Mouse (Mus musculus): ENCODE data around the gene Tprgl. TPM values are rescaled to one million over a fixed set of nuclear protein-coding genes. Genes with fewer than 3 reads are reported as not detected.

Gene Tprgl
- 100 to 1,000 TPM; 144 to 149 TPM for total RNA-seq (2021)
- long read RNA-seq, experiment 1, transcript Tprgl-204 (3 exons, 915 nt), result minor isoform, 5 of 471 reads
- long read RNA-seq, experiment 1, transcript Tprgl-201 (4 exons, 1,724 nt), result major isoform, 420 of 471 reads
- long read RNA-seq, experiment 1, transcript Tprgl-203 (2 exons, 947 nt), result minor isoform, 6 of 471 reads
- long read RNA-seq, experiment 1, partial matches to known transcripts, result 5 of 471 reads
- long read RNA-seq, experiment 1, other reads (novel, unspliced or antisense), result 35 of 471 reads
- long read RNA-seq, experiment 2, transcript Tprgl-203 (2 exons, 947 nt), result minor isoform, 7 of 421 reads
- long read RNA-seq, experiment 2, transcript Tprgl-201 (4 exons, 1,724 nt), result major isoform, 373 of 421 reads
- long read RNA-seq, experiment 2, partial matches to known transcripts, result 1 of 421 reads
- long read RNA-seq, experiment 2, other reads (novel, unspliced or antisense), result 36 of 421 reads

DNA sequence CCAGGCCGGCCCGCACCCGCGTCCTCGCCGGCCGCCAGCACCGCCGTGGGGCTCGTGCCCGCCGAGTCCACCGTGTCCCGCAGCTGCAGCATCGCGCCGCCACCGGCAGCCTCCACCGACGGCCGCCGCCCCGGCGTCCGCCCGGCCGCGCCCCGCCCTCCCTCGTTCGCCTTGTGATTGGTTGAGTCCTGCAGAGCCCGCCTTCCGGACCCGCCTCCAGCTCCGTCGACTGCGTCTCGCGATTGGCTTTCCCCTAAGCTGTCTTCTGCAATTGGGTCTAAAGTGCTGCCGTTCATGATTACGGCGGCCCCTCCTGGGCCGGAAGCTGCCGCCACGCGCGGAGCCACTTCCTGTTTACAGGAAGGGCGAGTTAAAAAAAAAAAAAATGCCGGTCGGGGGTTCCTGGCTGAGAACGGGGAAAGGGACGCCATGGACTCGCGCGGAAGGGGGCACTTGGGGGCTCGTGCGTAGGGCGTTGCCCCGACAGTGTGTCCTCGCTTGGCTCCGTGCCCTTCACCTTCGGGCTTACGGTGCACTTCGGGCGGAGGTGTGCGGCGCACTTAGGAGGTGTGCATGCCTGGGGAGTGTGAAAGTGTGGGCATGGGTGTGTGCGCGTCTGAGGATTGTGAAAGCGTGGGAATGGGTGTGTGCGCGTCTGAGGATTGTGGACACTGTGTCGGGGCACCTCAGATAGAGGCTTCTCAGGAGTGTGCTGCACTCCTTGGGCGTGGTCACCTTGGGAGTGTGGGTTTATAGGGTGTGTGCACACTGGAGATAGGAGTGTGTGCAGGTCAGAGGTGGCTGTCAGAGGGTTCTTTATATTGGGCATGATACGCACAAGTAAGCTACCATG is at the start of gene Tprgl:
Tprgl (minus strand) TSS at position 129 of the 853 bp plus-strand sequence.
- peak; percentile 97 for DNase-seq (ENCODE audit: low spot score in 2 of 2)
- intact Hi-C loops (cut with DNase I), result loop anchor here (5.0 to 10.0 kb wide), 3 partner anchors 114 to 664 kb away; partner anchors contain the start of gene Arhgef16

DNA sequence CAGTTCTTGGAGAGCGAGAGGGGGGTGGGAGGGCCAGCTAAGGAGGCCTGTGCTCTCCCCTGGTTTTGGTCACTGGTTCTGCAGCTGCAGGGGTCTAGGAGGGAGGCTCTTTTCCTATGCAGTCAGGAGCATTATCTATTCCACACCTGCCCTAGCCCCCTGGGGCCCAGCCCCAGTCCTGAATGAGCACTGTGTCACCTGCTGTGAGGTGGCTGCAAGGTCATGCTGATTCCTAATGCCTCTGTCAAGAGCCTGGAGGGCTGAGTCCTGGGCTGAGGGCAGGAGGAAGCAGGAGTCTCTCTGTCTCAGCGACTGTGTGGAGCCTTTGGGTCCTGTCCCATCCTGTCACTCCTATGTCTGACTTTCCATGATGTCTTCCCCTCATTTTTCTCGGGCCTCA is 49.4 kb upstream of the Tprgl start:
- DNase-seq (ENCODE audit: low spot score in 2 of 2), result no peak
- intact Hi-C loops (cut with DNase I), result loop anchor here (5.0 to 10.0 kb wide), 2 partner anchors 62 to 145 kb away; no protein-coding TSS in a partner anchor

DNA sequence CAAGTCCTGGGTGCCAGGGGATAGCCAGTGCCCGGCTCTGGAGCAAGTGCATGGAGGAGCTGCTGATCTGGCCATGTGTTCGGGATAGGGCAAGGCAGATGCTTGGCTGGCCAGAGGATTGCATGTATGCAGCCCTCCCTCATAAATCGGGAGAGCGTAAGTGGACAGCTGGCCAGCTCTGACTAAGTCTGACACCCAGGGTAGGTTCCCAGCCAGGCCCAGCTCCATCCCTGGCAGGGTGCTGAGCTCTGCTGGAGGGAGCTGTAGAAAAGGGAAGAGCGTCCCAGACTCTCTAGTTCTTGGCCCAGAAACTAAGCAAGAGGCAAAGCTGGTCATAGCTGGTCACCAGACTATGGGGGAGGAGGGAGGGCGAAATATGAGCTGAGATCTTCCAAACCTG is 48.6 kb upstream of the Tprgl start:
- intact Hi-C loops (cut with DNase I), result loop anchor here (5.0 to 10.0 kb wide), 2 partner anchors 63 to 144 kb away; no protein-coding TSS in a partner anchor

DNA sequence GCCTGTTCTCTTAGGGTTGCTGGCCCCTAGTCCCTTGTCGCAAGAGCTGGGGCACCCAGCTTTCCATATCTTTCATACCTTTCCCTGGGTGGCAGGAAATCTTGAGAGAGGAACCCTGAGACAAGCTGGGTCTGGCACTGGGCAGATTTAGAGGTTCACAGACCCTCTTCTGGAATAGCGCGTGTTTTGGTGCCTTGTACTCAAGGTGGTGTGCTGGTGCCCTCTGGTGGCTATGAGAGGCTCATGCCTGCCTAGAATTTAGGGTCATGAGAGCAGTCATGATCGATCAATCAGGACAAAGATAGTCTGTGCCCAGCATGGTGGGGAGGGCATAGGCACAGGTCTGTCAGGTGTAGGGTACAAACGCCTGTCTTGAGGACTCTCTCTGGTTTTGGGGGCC is 46.8 kb upstream of the Tprgl start:
- peak; percentile 56 to 63 for DNase-seq (ENCODE audit: low spot score in 2 of 2)
- intact Hi-C loops (cut with DNase I), result loop anchor here (2.0 to 10.0 kb wide), 3 partner anchors 40 to 142 kb away; no protein-coding TSS in a partner anchor

More for the DNA sequence above, 48.6 kb upstream of the Tprgl start:
- DNase-seq (ENCODE audit: low spot score in 2 of 2), result no peak

DNA sequence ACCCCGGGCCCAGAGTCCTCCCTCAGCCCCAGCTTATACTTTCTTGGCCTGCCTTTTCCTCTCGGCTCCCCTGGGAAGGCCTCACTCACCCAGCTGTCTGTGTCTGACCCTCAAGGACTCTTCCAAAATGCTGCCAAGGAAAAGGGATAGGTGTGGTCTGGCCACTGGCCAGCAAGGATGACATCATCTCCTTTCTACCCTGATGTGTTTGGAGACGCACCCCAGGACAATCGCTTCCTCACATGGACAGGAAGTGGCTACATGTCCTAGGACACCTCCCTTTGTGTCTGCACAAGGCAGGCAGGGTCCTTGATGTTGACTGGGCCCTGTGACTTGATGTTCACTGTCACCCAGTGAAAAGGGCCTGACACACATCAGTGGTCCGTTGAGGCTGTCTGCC is 44.9 kb upstream of the Tprgl start:
- no peak for DNase-seq (ENCODE audit: low spot score in 2 of 2)
- intact Hi-C loops (cut with DNase I), result loop anchor here (5.0 to 10.0 kb wide), 2 partner anchors 67 to 141 kb away; no protein-coding TSS in a partner anchor

DNA sequence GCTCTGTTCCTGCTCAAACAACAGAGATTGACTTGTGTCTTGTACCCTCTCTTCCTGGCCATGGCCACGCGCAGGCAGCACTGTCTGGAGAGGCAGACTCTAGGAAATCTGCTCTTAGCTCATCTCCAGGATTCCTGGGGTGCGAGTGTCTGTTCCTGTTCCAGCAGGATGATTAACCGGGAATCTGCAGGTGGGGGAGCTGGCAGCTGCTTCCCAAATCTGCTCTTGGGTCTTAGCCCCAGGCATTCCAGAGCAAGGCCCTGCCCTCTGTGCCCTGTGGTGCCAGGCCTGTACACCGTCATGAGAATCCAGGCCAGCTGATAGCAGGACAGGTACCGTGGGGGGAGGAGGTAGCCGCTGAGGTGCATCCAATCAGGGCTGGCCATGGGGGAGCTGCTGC is 44.1 kb upstream of the Tprgl start:
- intact Hi-C loops (cut with DNase I), result loop anchor here (10.0 kb wide), 1 partner anchor 140 kb away; no protein-coding TSS in a partner anchor
- no peak for DNase-seq (ENCODE audit: low spot score in 2 of 2)

DNA sequence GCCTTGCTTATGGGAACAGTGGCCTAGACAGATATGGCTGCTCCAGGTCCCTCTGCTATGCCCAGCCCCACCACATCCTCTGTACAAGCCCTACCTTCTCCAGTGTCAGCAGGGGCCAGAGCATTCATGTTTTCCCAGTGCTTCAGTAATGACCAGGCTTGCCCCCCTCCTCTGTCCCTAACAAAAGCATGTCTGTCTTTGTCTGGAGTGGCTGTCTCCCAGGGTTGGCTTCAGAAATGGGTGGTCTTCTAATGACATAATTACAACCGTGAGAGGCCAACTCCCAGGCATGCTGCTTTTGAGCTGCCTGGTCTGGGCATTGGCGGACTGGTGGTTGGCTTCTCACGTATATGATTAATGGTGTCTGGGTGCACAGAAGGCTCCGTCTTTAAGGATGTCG is 41.0 kb upstream of the Tprgl start:
- intact Hi-C loops (cut with DNase I), result loop anchor here (10.0 kb wide), 1 partner anchor 137 kb away; no protein-coding TSS in a partner anchor

DNA sequence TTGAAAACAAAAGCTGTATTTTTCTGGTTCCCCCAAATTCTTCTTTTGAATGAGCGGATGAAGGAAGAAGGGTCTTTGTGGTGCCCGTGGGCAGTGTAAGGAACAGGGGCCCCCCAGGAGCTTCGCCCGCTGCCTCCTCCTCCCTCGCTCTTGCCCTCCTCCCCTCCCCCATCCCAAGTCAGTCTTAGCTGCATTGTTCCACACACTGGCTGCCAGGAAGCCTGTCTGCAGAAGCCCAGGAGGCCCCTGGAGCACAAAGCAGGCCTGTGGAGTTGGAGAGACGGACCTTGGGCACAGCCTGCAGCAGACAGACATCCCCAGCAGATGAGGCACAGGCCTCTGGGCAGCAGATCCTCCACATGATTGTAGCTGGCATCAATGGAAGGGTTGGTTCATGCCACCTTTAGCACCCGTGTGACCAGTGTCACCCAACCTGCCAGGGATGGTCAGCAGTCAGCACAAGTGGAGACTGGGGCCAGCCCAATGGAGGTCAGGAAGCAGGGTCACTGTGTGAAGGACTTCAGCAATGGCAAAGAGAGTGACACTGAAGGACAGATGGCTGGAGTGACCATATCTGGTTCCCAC is 38.0 kb upstream of the Tprgl start:
- no peak for DNase-seq (ENCODE audit: low spot score in 2 of 2)
- intact Hi-C loops (cut with DNase I), result no loop called here

More for the DNA sequence above, 41.0 kb upstream of the Tprgl start:
- DNase-seq (ENCODE audit: low spot score in 2 of 2), result no peak

DNA sequence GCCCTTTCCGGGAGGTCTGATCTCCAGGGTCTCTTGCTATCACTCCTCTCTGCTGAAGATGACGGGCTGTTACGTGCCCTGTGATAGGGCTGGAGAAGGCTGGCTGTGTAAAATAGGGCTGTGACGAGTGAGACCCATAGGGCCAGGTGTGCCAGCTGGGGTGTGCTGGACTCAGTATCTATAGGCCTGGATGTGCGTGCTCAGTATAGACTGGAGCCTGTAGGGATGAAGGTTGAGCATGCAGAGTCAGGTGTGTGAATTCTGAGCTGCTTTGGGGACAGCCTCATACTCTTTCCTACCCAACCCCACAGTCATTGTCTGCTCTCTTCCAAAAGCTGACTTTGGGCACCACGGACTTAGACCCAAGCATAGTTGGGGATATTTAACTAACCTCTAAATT is 37.5 kb upstream of the Tprgl start:
- intact Hi-C loops (cut with DNase I), result no loop called here
- no peak for DNase-seq (ENCODE audit: low spot score in 2 of 2)

DNA sequence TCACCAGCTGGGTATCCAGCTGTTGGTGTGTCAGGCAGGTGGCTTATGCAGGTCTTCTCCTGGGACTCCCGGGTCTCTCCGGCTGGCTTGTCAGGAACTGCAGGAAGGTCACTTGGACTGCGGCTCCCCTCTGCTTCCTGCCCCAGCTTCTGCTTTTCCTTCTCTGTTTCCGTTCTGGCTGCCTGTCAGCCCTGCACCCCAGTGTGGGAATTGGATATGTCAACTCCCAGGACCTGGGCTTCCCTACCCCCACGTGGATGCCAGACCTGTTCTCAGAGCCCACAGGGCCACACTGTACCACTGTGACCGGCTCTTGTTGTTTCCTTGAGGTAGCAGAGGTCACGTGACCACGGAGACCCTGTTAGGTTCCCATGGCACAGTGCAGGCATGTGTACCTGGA is 28.5 kb upstream of the Tprgl start:
- no peak for DNase-seq (ENCODE audit: low spot score in 2 of 2)
- intact Hi-C loops (cut with DNase I), result no loop called here

DNA sequence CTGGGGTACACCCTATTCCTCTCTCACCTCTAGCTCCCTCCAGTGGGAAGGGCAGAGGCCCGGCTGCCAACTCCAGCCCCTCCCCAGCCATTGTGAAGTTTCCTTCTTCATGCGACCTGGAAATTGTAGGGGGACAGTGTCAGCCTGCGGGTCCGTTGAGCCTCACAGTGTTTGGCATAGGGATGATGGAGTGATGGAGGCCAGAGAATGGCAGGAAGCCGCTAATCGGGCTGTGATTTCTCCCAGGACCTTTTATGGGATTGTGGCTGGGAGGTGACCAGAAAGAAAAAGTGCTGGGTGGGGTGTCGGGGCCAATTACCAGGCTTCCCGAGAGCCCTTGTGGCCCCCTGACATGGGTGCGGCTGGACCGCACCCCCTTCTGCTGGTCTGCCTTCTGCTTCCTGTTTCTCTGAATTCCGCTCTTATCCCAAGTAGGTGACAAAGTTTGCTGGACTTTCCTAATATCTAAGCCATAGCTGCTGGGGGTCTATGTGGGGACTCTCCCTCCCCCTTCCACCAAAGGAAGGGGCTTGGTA is 25.6 kb upstream of the Tprgl start:
- DNase-seq (ENCODE audit: low spot score in 2 of 2), result no peak
- intact Hi-C loops (cut with DNase I), result no loop called here

DNA sequence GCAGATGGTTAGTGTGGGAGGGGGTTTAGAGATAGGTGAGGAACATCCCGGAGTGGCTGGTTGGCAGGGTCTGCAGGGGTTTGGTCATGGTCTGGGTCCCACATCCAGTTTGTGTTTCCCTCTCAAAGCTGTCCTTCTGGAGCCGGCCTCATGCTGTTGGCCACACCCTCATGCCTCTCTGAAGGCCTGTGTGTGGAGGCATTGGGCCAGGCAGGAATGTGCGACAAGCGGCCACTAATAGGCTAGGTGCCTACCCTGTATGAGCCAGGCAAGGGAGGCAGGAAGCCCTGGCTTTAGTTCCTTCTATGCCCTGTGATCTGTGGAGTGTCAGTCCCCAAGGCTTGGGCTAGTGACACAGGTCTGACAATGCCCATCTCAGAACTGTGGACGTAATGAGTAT is 24.5 kb upstream of the Tprgl start:
- no peak for DNase-seq (ENCODE audit: low spot score in 2 of 2)
- intact Hi-C loops (cut with DNase I), result no loop called here

DNA sequence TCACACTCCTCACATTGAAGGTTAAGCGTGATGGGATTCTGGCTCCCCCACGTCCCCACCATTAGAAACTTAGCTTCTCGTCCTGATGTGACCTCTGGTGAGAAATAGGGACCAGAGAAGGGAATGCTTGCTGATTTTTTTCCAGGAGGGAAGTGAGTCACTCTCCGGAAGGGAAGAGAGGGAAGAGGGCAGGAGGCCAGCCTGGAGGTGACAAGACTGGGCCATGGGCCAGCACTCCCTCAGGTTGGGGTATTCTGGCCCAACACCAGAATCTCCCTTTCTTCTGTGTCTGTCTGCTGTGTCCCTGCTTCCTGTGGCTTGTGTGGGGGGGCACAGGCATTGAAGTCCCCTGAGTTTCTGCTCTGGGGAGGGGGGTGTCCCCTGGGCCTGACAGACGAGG is 23.1 kb upstream of the Tprgl start:
- DNase-seq (ENCODE audit: low spot score in 2 of 2), result no peak
- intact Hi-C loops (cut with DNase I), result no loop called here

DNA sequence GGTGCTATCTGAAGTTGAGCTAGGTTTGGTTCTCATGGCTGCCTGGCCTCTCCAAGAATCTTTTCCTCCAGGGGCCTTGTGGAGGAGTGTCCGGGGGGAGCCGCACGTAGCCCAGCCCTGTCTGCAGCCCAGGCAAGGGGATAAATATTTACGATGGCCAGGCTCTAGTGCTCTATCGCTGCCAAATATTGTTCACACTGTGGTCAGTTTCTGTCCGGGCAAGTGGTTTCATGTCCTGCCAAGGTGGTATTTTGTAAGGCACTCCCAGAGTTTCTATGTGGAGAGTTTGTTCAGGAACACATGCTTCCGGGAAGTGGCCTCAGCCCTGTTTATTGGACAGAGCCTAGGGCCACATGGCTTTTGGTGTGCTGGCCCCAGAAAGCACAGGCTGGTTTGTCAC is 20.5 kb upstream of the Tprgl start:
- intact Hi-C loops (cut with DNase I), result no loop called here
- DNase-seq (ENCODE audit: low spot score in 2 of 2), result no peak

DNA sequence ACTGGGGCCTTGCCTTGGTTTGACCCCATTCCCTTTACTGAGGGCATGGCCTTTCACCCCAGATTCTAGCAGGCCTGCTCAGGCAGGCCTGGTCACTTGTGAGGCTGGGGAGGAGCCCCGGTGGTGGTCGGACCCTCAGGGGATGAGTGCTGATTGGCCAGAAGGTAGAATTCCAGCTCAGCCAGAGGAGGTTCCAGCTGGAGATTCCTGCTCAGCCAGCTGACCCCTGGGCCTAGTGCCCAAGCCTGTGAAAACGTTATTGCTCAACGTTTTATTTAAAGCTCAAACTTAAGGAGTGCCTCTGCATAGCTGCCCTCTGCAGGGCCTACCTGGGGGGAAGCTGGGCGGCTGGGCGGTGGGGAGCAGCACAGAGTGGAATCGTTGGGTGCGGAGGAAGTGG is 16.8 kb upstream of the Tprgl start:
- no peak for DNase-seq (ENCODE audit: low spot score in 2 of 2)
- intact Hi-C loops (cut with DNase I), result no loop called here

DNA sequence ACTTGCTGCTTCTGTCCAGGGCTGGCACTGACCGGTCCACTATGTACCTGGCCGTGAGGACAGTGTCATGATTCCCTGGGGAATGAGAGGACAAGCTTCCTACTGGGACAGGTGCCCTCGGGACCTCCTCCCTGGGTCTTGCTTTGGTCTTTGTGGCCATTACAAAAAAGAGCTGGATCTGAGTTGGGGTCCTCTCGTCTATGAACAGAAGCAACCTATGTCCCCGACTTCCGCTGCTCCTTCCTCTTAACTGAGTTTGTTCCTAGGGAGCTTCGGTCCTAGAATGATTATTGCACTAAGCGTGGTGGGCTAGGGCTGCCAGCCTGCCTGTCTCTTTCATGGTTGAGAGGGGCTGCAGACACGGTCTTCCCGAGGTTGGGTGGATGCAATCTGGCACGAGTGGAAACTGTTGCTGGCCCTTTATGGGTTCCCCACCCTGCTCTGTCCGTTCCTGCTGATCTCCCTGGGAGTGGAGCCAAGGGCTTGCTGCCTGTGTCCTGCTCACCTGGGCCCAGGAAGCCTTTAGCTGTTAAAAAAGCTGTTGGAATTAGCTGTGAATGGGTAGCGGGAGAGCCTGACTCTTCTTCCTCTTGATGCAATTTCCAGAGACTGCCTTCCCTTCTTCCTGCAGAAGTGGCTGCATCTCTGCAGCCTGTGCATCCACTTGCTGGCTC is 11.6 kb upstream of the Tprgl start:
- DNase-seq (ENCODE audit: low spot score in 2 of 2), result no peak
- intact Hi-C loops (cut with DNase I), result no loop called here

DNA sequence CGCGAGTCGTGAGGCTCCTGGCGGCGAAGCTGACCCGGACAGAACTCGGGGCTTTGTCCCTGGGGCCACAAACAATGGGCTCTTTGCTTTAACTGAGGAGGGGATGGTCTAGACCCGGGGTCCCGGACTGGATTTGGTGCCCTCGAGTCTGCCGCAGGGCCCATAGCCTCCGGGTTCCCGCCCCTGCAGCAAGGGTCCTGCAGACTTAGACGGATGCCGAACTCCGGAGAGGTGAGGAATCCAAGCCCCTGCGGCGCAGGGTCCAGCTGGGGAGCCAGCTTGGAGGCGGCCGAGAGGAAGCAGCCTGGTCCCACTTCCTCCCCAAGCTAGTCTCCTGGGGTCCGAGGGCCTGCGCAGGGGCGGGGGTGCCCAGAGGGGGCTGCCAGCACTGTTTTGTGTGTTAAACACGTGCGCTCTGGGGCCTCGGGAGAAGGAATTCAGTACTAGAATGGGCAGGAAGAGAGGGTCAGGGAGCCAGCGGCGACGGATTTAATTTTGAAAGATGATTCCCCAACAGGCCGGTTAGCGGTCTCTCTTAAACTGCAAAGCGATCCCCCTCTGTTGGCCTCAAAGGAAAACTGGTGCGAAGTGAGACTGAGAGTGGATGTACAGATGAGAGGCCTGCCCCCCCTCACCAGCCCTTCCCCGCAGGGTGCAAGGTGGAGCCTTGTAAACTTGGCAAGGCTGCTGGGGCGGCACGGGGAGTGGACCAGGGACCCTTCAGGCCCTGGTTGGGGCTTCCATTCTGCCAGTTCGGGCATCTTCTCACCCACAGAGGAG is 10.9 kb upstream of the Tprgl start:
- no peak for DNase-seq (ENCODE audit: low spot score in 2 of 2)
- intact Hi-C loops (cut with DNase I), result no loop called here

DNA sequence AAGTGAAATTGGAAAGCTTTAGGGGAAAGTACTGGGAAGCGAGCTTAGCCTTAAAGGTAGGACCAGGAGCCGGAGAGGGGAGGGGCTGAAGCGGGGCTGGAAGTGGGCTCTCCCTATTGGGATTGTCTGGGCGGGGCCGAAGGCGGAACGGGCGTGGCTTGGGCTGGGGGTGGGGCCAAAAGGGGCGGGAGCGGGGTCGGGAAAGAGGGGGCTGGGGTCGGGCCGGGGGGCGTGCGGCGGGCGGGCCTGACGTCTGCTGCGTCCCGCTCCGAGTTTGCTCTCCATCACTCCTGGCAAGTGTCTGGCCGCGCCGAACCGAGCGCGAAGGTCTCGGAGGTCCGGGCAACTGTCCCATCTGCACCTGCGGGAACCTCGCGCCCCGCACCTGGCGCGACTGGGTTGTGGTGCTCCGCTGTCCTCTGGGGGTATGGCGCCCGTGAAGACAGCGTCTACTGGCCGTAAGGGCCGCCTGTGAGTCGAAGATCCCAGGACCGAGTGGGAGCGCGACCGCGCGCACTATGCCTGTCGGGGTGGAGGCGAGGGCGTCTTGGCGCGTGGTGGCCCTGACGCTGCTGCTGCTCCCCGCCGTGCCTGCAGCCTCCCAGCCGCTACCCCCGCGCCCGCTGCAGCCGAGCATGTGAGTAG is 10.2 kb upstream of the Tprgl start, which contains the start of gene Megf6:
Megf6 (plus strand) TSS at position 225 of the 645 bp plus-strand sequence.
- intact Hi-C loops (cut with DNase I), result no loop called here
- DNase-seq (ENCODE audit: low spot score in 2 of 2), result no peak
